8 mouse cellular contexts compared by ENCODE assay signal in the genomic region with DNA sequence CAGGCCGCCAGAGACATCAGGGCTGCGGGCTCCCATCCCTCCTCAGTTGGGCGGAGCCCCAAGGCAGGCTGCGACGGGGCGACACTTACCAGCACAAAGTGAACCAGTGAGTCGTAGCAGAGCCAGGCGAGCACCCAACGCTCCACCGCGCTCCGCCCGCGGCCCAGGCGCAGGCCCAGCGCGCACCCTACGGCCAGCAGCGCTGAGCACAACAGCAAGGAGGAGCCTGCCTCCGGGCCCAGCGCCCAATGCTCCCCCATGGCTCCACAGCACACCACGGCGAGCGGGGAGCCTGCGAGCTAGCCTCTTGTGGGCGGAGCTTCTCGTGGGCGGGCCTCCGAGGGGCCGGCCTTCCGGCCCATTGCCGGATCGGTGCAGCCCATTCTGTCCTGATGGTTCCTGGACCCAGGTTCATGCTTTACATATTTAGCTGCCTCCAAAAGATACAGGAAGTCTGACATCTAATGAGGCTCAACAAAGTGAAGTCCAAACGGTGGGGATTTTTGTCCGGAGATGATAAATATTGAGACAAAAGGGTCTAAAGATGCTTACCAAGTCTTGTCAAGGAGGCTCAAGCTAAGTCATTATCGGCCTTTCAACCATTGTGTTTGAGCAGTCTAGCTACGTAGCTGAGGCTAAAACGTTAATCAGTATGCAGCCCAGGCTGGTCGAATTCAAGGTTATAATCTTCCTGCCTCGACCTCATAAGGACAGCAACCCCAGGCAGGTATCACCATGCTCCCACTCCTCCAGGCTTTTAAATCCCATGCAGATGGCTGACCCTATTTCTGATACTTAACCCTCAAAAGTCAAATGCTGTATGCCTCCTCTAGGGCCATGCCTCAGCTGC. TPM values are rescaled to one million over a fixed set of nuclear protein-coding genes. Genes with fewer than 3 reads are reported as not detected.
DNase-seq lines count a peak whose midpoint lies in the region; ATAC-seq lines count a peak whose summit lies in the region.

A gene (minus strand): TSS at position 309 of the 850 bp plus-strand sequence.

- peak within 1 kb of the TSS; percentile 48 to 57 for H3K4me3 ChIP-seq in heart, embryonic 14.5 days (ENCODE audit: control insufficient read depth in 1 of 2, insufficient read depth in 1 of 2, low read depth in 1 of 2, low read length in 2 of 2)
- peak within 1 kb of the TSS; percentile 70 for H3K4me3 ChIP-seq in liver, embryonic 13.5 days (replicated peaks)
- peak within 1 kb of the TSS; percentile 74 for H3K4me3 ChIP-seq in stomach, embryonic 16.5 days (replicated peaks; ENCODE audit: low read length)

- H3K4me2 ChIP-seq in heart, embryonic 14.5 days (ENCODE audit: low read length): peak within 1 kb of the TSS; percentile 60
- peak within 1 kb of the TSS; percentile 80 for H3K4me2 ChIP-seq in liver, embryonic 13.5 days
- peak within 1 kb of the TSS; percentile 55 for H3K4me2 ChIP-seq in stomach, embryonic 16.5 days (ENCODE audit: low read depth, low read length)

- H3K4me1 ChIP-seq in heart, embryonic 14.5 days (ENCODE audit: control insufficient read depth in 2 of 2, insufficient read depth in 2 of 2, low read length in 2 of 2): no peaks in the 10 kb centered on the region
- H3K4me1 ChIP-seq in liver, embryonic 13.5 days (replicated peaks): peaks cover 22% of the 10 kb centered on the region
- H3K4me1 ChIP-seq in stomach, embryonic 16.5 days (ENCODE audit: control insufficient read depth, insufficient read depth, low read length): no peaks in the 10 kb centered on the region; the same call in 1 of the 2 replicates

- H3K9me3 ChIP-seq in heart, embryonic 14.5 days (ENCODE audit: control insufficient read depth, low read length): no peaks in the 10 kb centered on the region
- H3K9me3 ChIP-seq in liver, embryonic 13.5 days (replicated peaks): no peaks in the 10 kb centered on the region
- no peaks in the 10 kb centered on the region for H3K9me3 ChIP-seq in stomach, embryonic 16.5 days (replicated peaks; ENCODE audit: control insufficient read depth, low read length)

- under 1% methylated on average over 40 of the region's 40 CpGs for WGBS in heart, embryonic 14.5 days
- 1% methylated on average over 40 of the region's 40 CpGs for WGBS in liver, embryonic 13.5 days (ENCODE audit: insufficient replicate concordance)
- under 1% methylated on average over 40 of the region's 40 CpGs for WGBS in stomach, embryonic 16.5 days

- no peaks in the 10 kb centered on the region for H3K27me3 ChIP-seq in heart, embryonic 14.5 days (ENCODE audit: control insufficient read depth, insufficient read depth, low read length)
- H3K27me3 ChIP-seq in liver, embryonic 13.5 days: no peaks in the 10 kb centered on the region
- no peaks in the 10 kb centered on the region for H3K27me3 ChIP-seq in stomach, embryonic 16.5 days (ENCODE audit: control insufficient read depth, insufficient read depth, low read length)

- peak; percentile 97 for ATAC-seq in erythroid progenitor cell, adult 5-6 weeks (replicated peaks; ENCODE audit: low FRiP score, poor library complexity, severe bottlenecking)
- peak; percentile 91 for ATAC-seq in heart, embryonic 14.5 days (ENCODE audit: insufficient number of reproducible peaks, insufficient read depth, low FRiP score, low read depth)
- ATAC-seq in liver, embryonic 13.5 days (ENCODE audit: low read depth): peak; percentile 96
- peak; percentile 95 for ATAC-seq in stomach, embryonic 16.5 days (ENCODE audit: insufficient read depth, low FRiP score)

- peak within 1 kb of the TSS; percentile 49 to 57; a peak in 3 of 4 replicates for H3K27ac ChIP-seq in heart, embryonic 14.5 days (replicated peaks in 1 of 2; ENCODE audit: control insufficient read depth in 1 of 2, insufficient read depth in 1 of 2, low read depth in 2 of 2, low read length in 2 of 2)
- peak within 1 kb of the TSS; percentile 86 for H3K27ac ChIP-seq in liver, embryonic 13.5 days
- peak within 1 kb of the TSS; percentile 84 for H3K27ac ChIP-seq in stomach, embryonic 16.5 days (ENCODE audit: low read length)

- peaks cover 10% of the 10 kb centered on the region; the same call in 1 of the 2 replicates for H3K36me3 ChIP-seq in heart, embryonic 14.5 days (ENCODE audit: control insufficient read depth, insufficient read depth, low read length)
- H3K36me3 ChIP-seq in liver, embryonic 13.5 days: peaks cover 3% of the 10 kb centered on the region; the same call in 1 of the 2 replicates
- 0 out of 2 replicates have a peak, but pooled peaks cover under 1% of the 10 kb centered on the region for H3K36me3 ChIP-seq in stomach, embryonic 16.5 days (ENCODE audit: control insufficient read depth, insufficient read depth, low read length)

- peak; percentile 91 for DNase-seq in CD4-positive helper T cell, adult 2 months (ENCODE audit: low read depth, low spot score)
- DNase-seq in brain, embryonic 18.5 days (ENCODE audit: low read depth, low spot score): peak; percentile 62
- peak; percentile 93 for DNase-seq in kidney, postnatal 14 days
- DNase-seq in liver, embryonic 13.5 days: peak; percentile 85
- DNase-seq in neural tube, embryonic 10.5 days (ENCODE audit: extremely low spot score, low spot score): peak; percentile 90

- H3K9ac ChIP-seq in heart, embryonic 14.5 days (ENCODE audit: low read length): peak within 1 kb of the TSS; percentile 72
- H3K9ac ChIP-seq in liver, embryonic 13.5 days: peak within 1 kb of the TSS; percentile 73
- H3K9ac ChIP-seq in stomach, embryonic 16.5 days (ENCODE audit: low read length): peak within 1 kb of the TSS; percentile 85

RNA-seq across cellular contexts. Expression of the gene that starts here (rescaled TPM):
- total RNA-seq in erythroid progenitor cell, adult 5-6 weeks (2015; ENCODE audit: low replicate concordance): 2.9 TPM in 1 of 2 replicates, not detected in the other
- total RNA-seq in erythroid progenitor cell, adult 5-6 weeks (2017; ENCODE audit: low replicate concordance): 0.26 and 0.30 TPM in 2 replicates
- 4.3 and 6.3 TPM in 2 replicates for polyA plus RNA-seq in heart, embryonic 14.5 days (2014; fragmentation: Nextera tagmentation; extraction: Ambion mirVana)
- 4.5 TPM in 2 replicates for polyA plus RNA-seq in liver, embryonic 13.5 days (2015; fragmentation: Nextera tagmentation; extraction: Ambion mirVana)
- 7.4 and 8.8 TPM in 2 replicates for polyA plus RNA-seq in stomach, embryonic 16.5 days (2015; fragmentation: Nextera tagmentation; extraction: Ambion mirVana)

Comparison
In these comparisons a context has a peak if more than half of its experiments do, and no peak if none do; other contexts are left out.
1. Peak in every context shown above with its lines: DNase-seq, ATAC-seq, H3K4me3 ChIP-seq and H3K27ac ChIP-seq.